Mouse (Mus musculus): Measurements from ENCODE around the gene Igsf9b. TPM values are rescaled to one million over a fixed set of nuclear protein-coding genes. Genes with fewer than 3 reads are reported as not detected.

Igsf9b gene
- total and polyA plus RNA-seq, 3 experiments: 1.8 to 12.4 (median 5.2) TPM

GRCm38 (mm10) chr9:27321267-27321666, 22.3 kb downstream of the Igsf9b start:
- Histone ChIP-seq H3K27me3 (replicated peaks) (no peaks in the 10 kb centered on the region), H3K4me3 (replicated peaks in 1 of 3; ENCODE audit: low read depth in 2 of 3, low read length in 2 of 3, poor library complexity in 1 of 3) (no peak overlapping the region), H3K9ac (ENCODE audit: insufficient read depth, low read depth) (no peak overlapping the region), H3K4me2 (ENCODE audit: insufficient read depth, low read depth, poor library complexity, severe bottlenecking) (no peak overlapping the region), H3K36me3 (replicated peaks in 1 of 2; ENCODE audit: control insufficient read depth in 1 of 2, insufficient read depth in 1 of 2, low read length in 1 of 2) (peaks cover 84 to 94% of the 10 kb centered on the region in 2 experiments), H3K9me3 (replicated peaks; ENCODE audit: low read length) (peaks cover 15% of the 10 kb centered on the region), H3K4me1 (ENCODE audit: control insufficient read depth in 1 of 2, insufficient read depth in 2 of 2) (no peaks in the 10 kb centered on the region), H3K27ac (ENCODE audit: insufficient read depth, low read depth) (no peak overlapping the region), H3K79me2 (replicated peaks; ENCODE audit: control insufficient read depth, extremely low read depth, insufficient read depth, poor library complexity, severe bottlenecking) (no peaks in the 10 kb centered on the region)
- in situ Hi-C loops (cut with MboI; ENCODE audit: low pct_ligation_motif_present, low pct_unique_long_range_greater_than_20kb, low sequenced_read_pairs): no loop called here
- DNase-seq (ENCODE audit: extremely low read depth): no peak
- dilution Hi-C loops (cut with MboI; ENCODE audit: extremely low pct_ligation_motif_present, extremely low pct_unique_long_range_greater_than_20kb, low sequenced_read_pairs): no loop called here
- TF ChIP-seq NRF1 (IDR thresholded peaks at IDR 0.05; ENCODE audit: low read depth, low read length): no peak
- TF ChIP-seq ZC3H11A (IDR thresholded peaks at IDR 0.05; ENCODE audit: low read depth, low read length): no peak
- TF ChIP-seq USF1 (IDR thresholded peaks at IDR 0.05; ENCODE audit: low read depth, low read length): no peak
- no peak for TF ChIP-seq CHD1 (IDR thresholded peaks at IDR 0.05; ENCODE audit: low read depth, low read length)
- no peak for TF ChIP-seq ZKSCAN1 (IDR thresholded peaks at IDR 0.05; ENCODE audit: borderline replicate concordance, low read depth, low read length)
- no peak for TF ChIP-seq EP300 (IDR thresholded peaks at IDR 0.05; ENCODE audit: low read length)
- TF ChIP-seq CHD2 (IDR thresholded peaks at IDR 0.05; ENCODE audit: low read length): no peak
- TF ChIP-seq ELF1 (IDR thresholded peaks at IDR 0.05; ENCODE audit: low read depth, low read length): no peak
- no peak for TF ChIP-seq ZMIZ1 (IDR thresholded peaks at IDR 0.05; ENCODE audit: low read depth, low read length)
- no peak for TF ChIP-seq ZNF384 (IDR thresholded peaks at IDR 0.05; ENCODE audit: low read depth, low read length)
- TF ChIP-seq JUND (conservative IDR thresholded peaks at IDR 0.05; ENCODE audit: low read depth, low read length): no peak
- TF ChIP-seq SIN3A (IDR thresholded peaks at IDR 0.05; ENCODE audit: low read length): no peak
- TF ChIP-seq POLR2AphosphoS2 (IDR thresholded peaks at IDR 0.05; ENCODE audit: low read depth, low read length): no peak
- TF ChIP-seq KAT2A (IDR thresholded peaks at IDR 0.05; ENCODE audit: insufficient replicate concordance, low read length): no peak
- TF ChIP-seq MYC (IDR thresholded peaks at IDR 0.05; ENCODE audit: low read depth, low read length): no peak
- no peak for TF ChIP-seq MEF2A (IDR thresholded peaks at IDR 0.05; ENCODE audit: borderline replicate concordance, low read depth, low read length)

- Histone ChIP-seq H3K4me2 (ENCODE audit: insufficient read depth, low read depth, poor library complexity, severe bottlenecking) (no peak overlapping the region), H3K4me1 (ENCODE audit: control insufficient read depth in 1 of 2, insufficient read depth in 2 of 2) (peaks cover 2 to 6% of the 10 kb centered on the region in 2 experiments; a peak in 2 of 4 replicates), H3K36me3 (replicated peaks in 1 of 2; ENCODE audit: control insufficient read depth in 1 of 2, insufficient read depth in 1 of 2, low read length in 1 of 2) (peaks cover 87 to 95% of the 10 kb centered on the region in 2 experiments), H3K9me3 (replicated peaks; ENCODE audit: low read length) (peaks cover 15% of the 10 kb centered on the region), H3K27me3 (replicated peaks) (no peaks in the 10 kb centered on the region), H3K79me2 (replicated peaks; ENCODE audit: control insufficient read depth, extremely low read depth, insufficient read depth, poor library complexity, severe bottlenecking) (no peaks in the 10 kb centered on the region), H3K4me3 (replicated peaks in 1 of 3; ENCODE audit: low read depth in 2 of 3, low read length in 2 of 3, poor library complexity in 1 of 3) (no peak overlapping the region), H3K9ac (ENCODE audit: insufficient read depth, low read depth) (no peak overlapping the region), H3K27ac (ENCODE audit: insufficient read depth, low read depth) (no peak overlapping the region)
- in situ Hi-C loops (cut with MboI; ENCODE audit: low pct_ligation_motif_present, low pct_unique_long_range_greater_than_20kb, low sequenced_read_pairs) (no loop called here), dilution Hi-C loops (cut with MboI; ENCODE audit: extremely low pct_ligation_motif_present, extremely low pct_unique_long_range_greater_than_20kb, low sequenced_read_pairs) (no loop called here)
- DNase-seq (ENCODE audit: extremely low read depth): no peak
- TF ChIP-seq ZC3H11A (IDR thresholded peaks at IDR 0.05; ENCODE audit: low read depth, low read length) (no peak), UBTF (IDR thresholded peaks at IDR 0.05; ENCODE audit: low read depth, low read length) (no peak), MAZ (IDR thresholded peaks at IDR 0.05; ENCODE audit: low read depth, low read length) (no peak), HCFC1 (IDR thresholded peaks at IDR 0.05; ENCODE audit: low read depth, low read length) (no peak), PAX5 (IDR thresholded peaks at IDR 0.05; ENCODE audit: low read length) (no peak), USF2 (conservative IDR thresholded peaks at IDR 0.05; ENCODE audit: low read depth, low read length) (no peak), RCOR1 (conservative IDR thresholded peaks at IDR 0.05; ENCODE audit: low read depth, low read length) (no peak), EP300 (IDR thresholded peaks at IDR 0.05; ENCODE audit: low read length) (no peak), SMC3 (IDR thresholded peaks at IDR 0.05; ENCODE audit: low read depth, low read length) (no peak), MAFK (IDR thresholded peaks at IDR 0.05; ENCODE audit: insufficient replicate concordance, low read length) (no peak), ZMIZ1 (IDR thresholded peaks at IDR 0.05; ENCODE audit: low read depth, low read length) (no peak), E2F4 (IDR thresholded peaks at IDR 0.05; ENCODE audit: insufficient replicate concordance, low read depth, low read length) (no peak), MAX (IDR thresholded peaks at IDR 0.05; ENCODE audit: low read length) (no peak), RAD21 (IDR thresholded peaks at IDR 0.05; ENCODE audit: low read depth, low read length) (no peak), SIN3A (IDR thresholded peaks at IDR 0.05; ENCODE audit: low read length) (no peak), ZNF384 (IDR thresholded peaks at IDR 0.05; ENCODE audit: low read depth, low read length) (no peak), NELFE (IDR thresholded peaks at IDR 0.05; ENCODE audit: low read depth, low read length) (no peak), MEF2A (IDR thresholded peaks at IDR 0.05; ENCODE audit: borderline replicate concordance, low read depth, low read length) (no peak)
Observed at GRCm38 (mm10) chr9:27322277-27322676, 23.3 kb downstream of the Igsf9b start.

All from CH12.LX (cell line).